Mouse (Mus musculus): ENCODE measurements at regions not wholly inside any gene's neighbourhood (a gene's known extent, or its start where the extent isn't known, plus 50 kb on each side); places are given as distances from the start of the nearest gene placed in this dataset.

DNA sequence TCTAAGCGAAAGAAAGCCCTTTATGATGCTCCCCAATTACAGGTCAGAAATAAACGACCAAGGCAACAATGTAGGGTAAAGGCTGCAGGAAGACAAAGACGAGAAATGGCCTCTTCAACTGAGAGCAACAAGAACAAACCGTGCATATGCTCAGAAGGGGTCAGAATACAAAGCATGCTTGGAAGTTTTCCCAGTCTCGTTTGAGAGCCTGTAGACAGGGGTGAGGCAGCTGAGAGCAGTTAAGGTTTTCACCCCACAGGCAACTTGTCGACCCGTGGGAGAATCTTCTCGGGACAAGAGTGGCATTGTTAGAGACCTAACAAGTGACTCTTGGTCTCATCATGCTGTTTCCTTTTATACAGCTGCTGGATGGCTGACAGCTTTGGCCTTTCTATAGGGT lies 255.4 kb downstream of the Lmo4 start:
- TF ChIP-seq CTCF (IDR thresholded peaks at IDR 0.05) = no peak
- no peak for TF ChIP-seq EP300 (IDR thresholded peaks at IDR 0.05)

Data from lung, postnatal 0 days (tissue).